Mouse (Mus musculus) mature B cell (primary cell): ENCODE results near the gene Six1.
"Not testable (repeated sequence)": the region's sequence is repeated elsewhere in the genome, so short reads cannot be mapped to it uniquely, and the experiment has no call there.

Source experiments
- in situ Hi-C: fragments of 300-500 bp; cut with MboI; formaldehyde crosslinking; loops from 2 replicates; pipeline ENCODE4 v1.14.3; 2019

Gene Six1

GRCm38 (mm10) chr12:73053668-73054241, at the start of gene Six1:
Six1 (minus strand) TSS chr12:73053887.
- in situ Hi-C loops, result no loop called here

GRCm38 (mm10) chr12:73098593-73098992, 44.9 kb upstream of the Six1 start:
- in situ Hi-C loops, result no loop called here

GRCm38 (mm10) chr12:73096177-73096576, 42.5 kb upstream of the Six1 start:
- in situ Hi-C loops, result not testable (repeated sequence)

GRCm38 (mm10) chr12:73094605-73095004, 40.9 kb upstream of the Six1 start:
- in situ Hi-C loops, result no loop called here

- in situ Hi-C loops, result no loop called here
Measured at GRCm38 (mm10) chr12:73094189-73094588, 40.5 kb upstream of the Six1 start.

GRCm38 (mm10) chr12:73090672-73091335, 37.1 kb upstream of the Six1 start:
- in situ Hi-C loops, result no loop called here

- in situ Hi-C loops, result no loop called here
Measured at GRCm38 (mm10) chr12:73088911-73089310, 35.2 kb upstream of the Six1 start.

GRCm38 (mm10) chr12:73088500-73088899, 34.8 kb upstream of the Six1 start:
- in situ Hi-C loops, result no loop called here

GRCm38 (mm10) chr12:73087086-73087485, 33.4 kb upstream of the Six1 start:
- in situ Hi-C loops, result no loop called here

- in situ Hi-C loops, result no loop called here
Measured at GRCm38 (mm10) chr12:73085739-73086630, 32.3 kb upstream of the Six1 start.

GRCm38 (mm10) chr12:73083773-73084172, 30.1 kb upstream of the Six1 start:
- in situ Hi-C loops, result no loop called here

GRCm38 (mm10) chr12:73081828-73082227, 28.1 kb upstream of the Six1 start:
- in situ Hi-C loops, result not testable (repeated sequence)

GRCm38 (mm10) chr12:73060805-73061410, 7.2 kb upstream of the Six1 start:
- in situ Hi-C loops, result no loop called here

GRCm38 (mm10) chr12:73057492-73057891, 3.8 kb upstream of the Six1 start:
- in situ Hi-C loops, result no loop called here

- in situ Hi-C loops, result no loop called here
Measured at GRCm38 (mm10) chr12:73055451-73055850, 1.8 kb upstream of the Six1 start.

GRCm38 (mm10) chr12:73054576-73055185, 994 bp upstream of the Six1 start:
- in situ Hi-C loops, result no loop called here

- in situ Hi-C loops, result no loop called here
Measured at GRCm38 (mm10) chr12:73052651-73053591, 766 bp downstream of the Six1 start.

- in situ Hi-C loops, result no loop called here
Measured at GRCm38 (mm10) chr12:73052036-73052650, 1.5 kb downstream of the Six1 start.

- in situ Hi-C loops, result no loop called here
Measured at GRCm38 (mm10) chr12:73050811-73051580, 2.7 kb downstream of the Six1 start.

GRCm38 (mm10) chr12:73050305-73050704, 3.4 kb downstream of the Six1 start:
- in situ Hi-C loops, result no loop called here
